Mouse (Mus musculus) neural tube, embryonic 13.5 days (tissue): ENCODE measurements around the gene Sp6. TPM values are rescaled to one million over a fixed set of nuclear protein-coding genes. Genes with fewer than 3 reads are reported as not detected.

Experiments
- ATAC-seq: fragments of 200-750 bp; cut with Nextera tagmentation; 2 replicates; pipeline ENCODE4 v1.8.0; 2017; ENCODE audit warnings: low read depth, mild to moderate bottlenecking, moderate TSS enrichment, moderate library complexity
- H3K27ac ChIP-seq: fragments of 300-500 bp; sonication (generic); replicated peaks from 2 replicates; pipeline ENCODE4 v1.5.1; 2015; ENCODE audit warnings: moderate library complexity, mild to moderate bottlenecking, inconsistent platforms
- H3K27me3 ChIP-seq: fragments of 300-500 bp; sonication (generic); 2 replicates; pipeline ENCODE4 v1.6.1; 2015; ENCODE audit warnings: mild to moderate bottlenecking, inconsistent platforms
- H3K36me3 ChIP-seq: fragments of 300-500 bp; sonication (generic); 2 replicates; pipeline ENCODE4 v1.6.1; 2015; ENCODE audit warnings: mild to moderate bottlenecking, inconsistent platforms
- H3K4me1 ChIP-seq: fragments of 300-500 bp; sonication (generic); replicated peaks from 2 replicates; pipeline ENCODE4 v1.6.1; 2015; ENCODE audit warnings: inconsistent platforms
- H3K4me2 ChIP-seq: fragments of 300-500 bp; sonication (generic); 2 replicates; pipeline ENCODE4 v1.6.1; 2015; ENCODE audit warnings: inconsistent platforms, mild to moderate bottlenecking, moderate library complexity
- H3K4me3 ChIP-seq: fragments of 300-500 bp; sonication (generic); 2 replicates; pipeline ENCODE4 v1.5.1; 2015; ENCODE audit warnings: mild to moderate bottlenecking, inconsistent platforms
- H3K9ac ChIP-seq: fragments of 300-500 bp; sonication (generic); 2 replicates; pipeline ENCODE4 v1.6.1; 2015; ENCODE audit warnings: moderate library complexity, mild to moderate bottlenecking, inconsistent platforms
- H3K9me3 ChIP-seq: fragments of 300-500 bp; sonication (generic); 2 replicates; pipeline ENCODE4 v1.6.1; 2016; ENCODE audit warnings: inconsistent platforms
- WGBS: fragments of 180-500 bp; shearing (Covaris S2); methylation state at CpG from one replicate; pipeline ENCODE4 v1.1.7; 2015; 5-methylcytosine and 5-hydroxymethylcytosine counted together
- polyA plus RNA-seq: library from polyadenylated mRNA; unstranded; fragments of >200 nt; fragmentation: Nextera tagmentation; extraction: Ambion mirVana; gene quantifications from 2 replicates; pipeline ENCODE4 v1.2.1, GENCODE M21; 2015

Sp6 gene
- polyA plus RNA-seq, result 0.17 and 0.29 TPM in 2 replicates

DNA sequence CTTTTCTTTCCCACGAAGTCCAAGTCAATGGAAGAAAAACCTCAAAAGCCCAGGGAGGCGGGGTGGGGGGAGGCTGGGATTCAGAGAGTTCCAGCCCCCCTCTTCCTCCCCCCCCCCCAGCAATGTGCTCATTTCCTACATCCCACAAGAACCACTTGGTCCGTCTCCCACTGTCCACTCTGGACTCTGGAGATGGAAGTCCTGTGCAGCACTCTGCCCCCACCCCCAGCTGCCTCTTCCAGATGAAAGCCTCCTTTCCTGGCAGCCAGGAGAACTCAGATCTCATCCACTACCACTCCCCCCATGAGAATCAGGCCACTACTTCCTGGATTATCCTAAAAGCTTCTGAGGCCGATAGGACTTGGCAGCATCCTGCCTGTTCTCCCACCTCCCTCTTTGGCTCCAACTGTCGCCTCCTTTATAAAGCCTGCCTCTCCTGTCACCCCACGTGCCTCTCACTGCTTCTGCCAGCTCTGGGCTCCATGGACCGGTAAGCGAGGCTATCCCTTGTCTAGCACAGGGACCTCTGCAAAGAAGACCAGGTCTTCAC, at the start of gene Sp6:
Sp6 (plus strand) TSS at position 274 of the 550 bp plus-strand sequence.
- peaks cover 4% of the 10 kb centered on the region; the same call in 1 of the 2 replicates for H3K4me1 ChIP-seq
- no peak within 1 kb of the TSS for H3K4me3 ChIP-seq
- H3K9me3 ChIP-seq, result no peaks in the 10 kb centered on the region
- 0 out of 2 replicates have a peak within 1 kb of the TSS, but pooled peaks have one; percentile 17 for H3K9ac ChIP-seq
- no peaks in the 10 kb centered on the region for H3K36me3 ChIP-seq
- no peak within 1 kb of the TSS for H3K4me2 ChIP-seq
- ATAC-seq, result no peak
- peaks cover 95% of the 10 kb centered on the region for H3K27me3 ChIP-seq
- no peak within 1 kb of the TSS for H3K27ac ChIP-seq
- 48% methylated on average over 8 of the region's 8 CpGs for WGBS

DNA sequence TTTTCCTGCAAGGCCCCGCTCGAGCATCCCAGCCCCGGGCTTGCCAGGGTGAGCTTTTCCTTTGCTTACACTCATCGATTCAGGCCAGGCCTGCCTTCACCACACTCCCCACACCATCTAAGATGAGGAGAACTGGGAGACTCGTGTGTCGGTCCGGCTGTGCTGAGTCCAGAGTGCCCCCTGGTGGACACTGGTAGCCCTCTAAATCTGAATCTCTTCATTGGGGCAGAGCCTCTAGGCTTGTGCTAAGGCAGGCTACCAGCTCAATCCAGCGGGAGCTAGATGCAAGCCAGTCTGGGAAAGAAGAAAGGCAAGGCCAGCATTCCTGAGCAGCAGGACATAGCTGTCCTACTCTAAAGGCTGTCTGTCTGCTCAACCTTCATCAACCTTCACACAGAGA, 49.6 kb upstream of the Sp6 start:
- no peak overlapping the region; the same call in 1 of the 2 replicates for H3K27ac ChIP-seq
- no peak overlapping the region for H3K4me3 ChIP-seq
- H3K36me3 ChIP-seq, result peaks cover 45% of the 10 kb centered on the region
- no peaks in the 10 kb centered on the region for H3K9me3 ChIP-seq
- ATAC-seq, result peak; percentile 61; the same call in 1 of the 2 replicates
- peaks cover 10% of the 10 kb centered on the region; the same call in 1 of the 2 replicates for H3K4me1 ChIP-seq
- no peak overlapping the region for H3K4me2 ChIP-seq
- H3K27me3 ChIP-seq, result no peaks in the 10 kb centered on the region
- peak overlapping the region; percentile 17; the same call in 1 of the 2 replicates for H3K9ac ChIP-seq
- WGBS, result 22% methylated on average over 8 of the region's 8 CpGs

DNA sequence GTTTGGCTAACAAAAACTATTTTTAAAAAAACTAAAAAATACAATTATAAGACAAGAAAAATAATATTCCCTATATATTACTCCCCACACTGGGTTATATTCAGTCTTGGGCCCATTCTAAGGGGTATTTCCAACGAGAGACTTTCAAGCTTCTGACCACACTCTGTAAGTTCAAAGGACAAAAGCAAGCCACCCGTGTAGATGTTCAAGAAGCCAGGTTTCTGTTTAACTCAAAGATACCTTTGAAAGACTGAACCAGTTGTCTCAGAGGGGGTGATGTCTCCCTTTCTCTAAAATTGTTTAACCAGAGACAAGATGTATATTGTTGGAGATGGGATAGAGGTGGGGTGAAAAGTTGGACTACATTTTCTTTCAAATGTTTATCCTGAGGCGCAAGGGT, 47.0 kb upstream of the Sp6 start:
- Histone ChIP-seq H3K27me3 (no peaks in the 10 kb centered on the region), H3K4me2 (no peak overlapping the region), H3K9me3 (no peaks in the 10 kb centered on the region), H3K36me3 (peaks cover 20% of the 10 kb centered on the region), H3K9ac (no peak overlapping the region), H3K27ac (no peak overlapping the region), H3K4me1 (peaks cover 26% of the 10 kb centered on the region), H3K4me3 (no peak overlapping the region)
- no peak for ATAC-seq
- 92% methylated on average over 3 of the region's 3 CpGs for WGBS

DNA sequence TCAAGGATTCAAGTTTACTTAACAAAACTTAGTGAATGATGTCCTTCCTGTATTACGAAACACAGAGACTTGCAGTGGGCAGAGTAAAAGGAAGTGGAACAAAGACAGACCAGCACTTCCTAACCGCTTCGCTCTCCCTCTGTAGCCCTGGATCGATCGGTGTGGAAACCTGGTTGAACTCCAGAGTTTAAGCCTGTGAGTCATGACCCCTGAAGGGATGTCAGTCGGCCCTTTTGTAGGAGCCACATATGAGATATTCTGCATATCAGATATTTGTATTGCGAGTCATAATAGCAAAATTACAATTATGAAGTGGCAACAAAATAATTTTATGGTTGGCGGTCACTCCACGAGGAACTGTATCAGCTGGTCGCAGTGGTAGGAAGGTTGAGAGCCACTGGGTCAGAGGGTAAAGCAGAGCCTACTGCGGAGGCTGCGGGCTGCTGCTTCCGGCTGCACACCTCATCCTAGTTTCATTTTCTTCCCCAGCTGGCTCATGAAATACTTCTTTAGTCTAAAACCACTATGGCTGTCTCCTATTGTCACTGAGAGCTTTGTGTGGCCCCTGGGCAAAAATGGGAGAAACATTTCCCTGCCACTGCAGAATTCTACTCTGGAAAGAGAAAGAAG, 46.2 kb upstream of the Sp6 start:
- Histone ChIP-seq H3K9me3 (no peaks in the 10 kb centered on the region), H3K27me3 (no peaks in the 10 kb centered on the region), H3K4me1 (peaks cover 30% of the 10 kb centered on the region), H3K4me3 (no peak overlapping the region), H3K9ac (0 out of 2 replicates have a peak overlapping the region, but pooled peaks have one; percentile 17), H3K36me3 (peaks cover 12% of the 10 kb centered on the region), H3K27ac (no peak overlapping the region; the same call in 1 of the 2 replicates), H3K4me2 (0 out of 2 replicates have a peak overlapping the region, but pooled peaks have one; percentile 1)
- ATAC-seq, result no peak
- WGBS, result 90% methylated on average over 13 of the region's 13 CpGs

DNA sequence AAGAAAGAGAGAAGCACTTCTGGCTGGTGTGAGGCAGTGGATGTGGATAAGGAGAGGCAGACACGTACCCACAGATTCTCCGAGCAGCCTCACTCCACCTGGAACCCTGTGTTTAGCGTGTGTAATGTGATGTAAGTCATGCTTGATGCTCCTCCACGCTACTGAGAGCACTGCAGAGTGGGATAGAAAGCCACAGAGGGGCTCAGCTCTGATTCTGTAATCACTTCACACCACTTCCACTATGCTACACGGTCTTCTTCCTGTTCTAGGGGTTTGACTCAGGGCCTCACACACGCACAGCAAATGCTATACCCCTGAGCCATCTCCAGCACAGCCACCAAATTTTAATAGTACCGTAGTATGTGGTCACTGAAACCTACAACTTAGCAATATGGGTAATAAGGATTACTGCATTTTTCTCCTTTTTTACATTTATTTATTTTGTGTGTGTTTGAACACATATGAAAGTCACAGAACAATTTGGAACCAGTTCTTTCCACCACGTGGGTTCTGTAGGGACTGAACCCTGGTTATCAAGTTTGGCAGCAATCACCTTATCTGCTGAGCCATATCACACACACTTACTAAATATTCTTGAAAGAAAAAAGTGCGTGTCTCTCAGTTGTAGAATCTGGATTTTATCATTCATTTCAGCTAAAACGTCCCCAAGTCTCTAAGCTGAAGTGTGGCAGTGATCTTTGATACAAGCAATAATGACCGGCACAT, 45.5 kb upstream of the Sp6 start:
- Histone ChIP-seq H3K4me2 (0 out of 2 replicates have a peak overlapping the region, but pooled peaks have one; percentile 1), H3K9ac (0 out of 2 replicates have a peak overlapping the region, but pooled peaks have one; percentile 17)
- no peak for ATAC-seq

DNA sequence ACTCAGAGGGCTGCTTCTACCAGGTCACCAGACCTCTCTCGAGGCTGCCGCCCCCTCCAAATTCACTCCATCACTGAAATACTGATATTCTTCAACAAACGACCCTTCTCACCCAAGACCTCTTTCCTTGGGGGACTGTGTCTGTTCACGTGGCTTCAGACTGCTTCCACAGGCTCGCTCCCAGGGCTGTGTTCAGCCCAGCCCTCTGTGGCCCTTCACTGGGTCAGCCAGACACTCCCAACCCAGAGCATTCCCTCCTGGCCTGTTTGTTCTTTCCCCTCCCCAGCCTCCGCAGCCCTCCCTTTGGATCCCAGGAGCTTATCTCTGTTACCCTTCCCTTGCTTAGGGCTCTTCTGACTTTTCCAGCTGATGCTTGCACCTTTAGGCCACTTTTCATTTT, 44.7 kb upstream of the Sp6 start:
- no peaks in the 10 kb centered on the region for H3K36me3 ChIP-seq
- ATAC-seq, result no peak
- no peaks in the 10 kb centered on the region for H3K9me3 ChIP-seq
- H3K27me3 ChIP-seq, result no peaks in the 10 kb centered on the region
- no peak overlapping the region for H3K4me2 ChIP-seq
- no peak overlapping the region for H3K4me3 ChIP-seq
- no peak overlapping the region for H3K9ac ChIP-seq
- peaks cover 38% of the 10 kb centered on the region for H3K4me1 ChIP-seq
- 74% methylated on average over 6 of the region's 6 CpGs for WGBS
- H3K27ac ChIP-seq, result no peak overlapping the region

More for the DNA sequence above, 45.5 kb upstream of the Sp6 start:
- Histone ChIP-seq H3K27ac (no peak overlapping the region; the same call in 1 of the 2 replicates), H3K9me3 (no peaks in the 10 kb centered on the region), H3K4me3 (no peak overlapping the region), H3K27me3 (no peaks in the 10 kb centered on the region), H3K4me1 (peaks cover 35% of the 10 kb centered on the region), H3K36me3 (peaks cover 5% of the 10 kb centered on the region)
- WGBS, result 92% methylated on average over 11 of the region's 11 CpGs

DNA sequence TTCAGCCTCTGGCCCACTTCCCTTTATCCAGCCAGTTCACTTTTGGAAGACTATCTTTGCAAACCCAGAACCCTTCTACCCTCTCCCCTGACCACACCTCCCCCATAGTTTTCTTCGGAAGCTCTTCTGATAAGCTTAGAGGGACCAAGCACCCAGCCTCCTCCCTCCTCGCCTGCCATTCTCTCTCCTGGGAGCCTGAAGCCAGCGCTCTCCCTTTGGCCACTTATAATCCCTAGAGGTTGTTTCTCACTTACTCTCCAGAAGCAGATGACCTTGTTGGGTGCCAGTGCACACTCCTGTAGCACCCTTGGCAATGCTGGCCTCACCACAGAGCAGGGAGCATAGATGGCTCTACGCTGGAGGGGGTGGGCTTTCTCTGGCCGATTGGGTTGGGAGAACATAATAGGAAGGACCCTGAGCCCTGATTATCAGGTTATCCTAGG, 43.9 kb upstream of the Sp6 start:
- Histone ChIP-seq H3K27ac (peak overlapping the region; percentile 49), H3K9ac (no peak overlapping the region), H3K27me3 (no peaks in the 10 kb centered on the region), H3K4me3 (no peak overlapping the region), H3K9me3 (no peaks in the 10 kb centered on the region), H3K4me1 (peaks cover 45% of the 10 kb centered on the region), H3K4me2 (no peak overlapping the region), H3K36me3 (no peaks in the 10 kb centered on the region)
- no peak for ATAC-seq
- WGBS, result 74% methylated on average over 5 of the region's 5 CpGs

DNA sequence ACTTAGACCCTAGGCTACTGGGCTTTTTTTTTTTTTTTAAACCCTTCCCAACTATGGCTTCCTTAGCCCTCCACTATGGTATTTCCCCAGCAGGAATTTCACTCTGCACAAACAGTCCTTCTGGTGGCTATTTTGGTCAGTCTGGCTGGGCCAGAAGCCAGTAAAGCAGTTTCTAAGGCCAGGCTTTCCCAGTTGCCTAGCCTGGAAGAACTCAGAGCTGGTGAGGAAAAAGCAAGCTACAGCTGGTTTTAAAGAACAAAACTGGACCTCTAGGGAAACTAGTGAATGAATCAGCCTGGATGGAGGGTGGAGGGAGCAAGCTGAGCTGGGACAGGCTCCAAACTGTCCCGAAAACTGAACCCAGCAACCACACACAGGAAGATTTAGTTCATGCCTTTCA, 43.4 kb upstream of the Sp6 start:
- no peaks in the 10 kb centered on the region for H3K36me3 ChIP-seq
- peak overlapping the region; percentile 49 for H3K27ac ChIP-seq
- ATAC-seq, result no peak
- peak overlapping the region; percentile 41; the same call in 1 of the 2 replicates for H3K9ac ChIP-seq
- no peaks in the 10 kb centered on the region for H3K9me3 ChIP-seq
- no peak overlapping the region for H3K4me3 ChIP-seq
- H3K4me2 ChIP-seq, result no peak overlapping the region
- H3K27me3 ChIP-seq, result no peaks in the 10 kb centered on the region
- peaks cover 45% of the 10 kb centered on the region for H3K4me1 ChIP-seq
- WGBS, result 79% methylated on average over 1 of the region's 1 CpGs

DNA sequence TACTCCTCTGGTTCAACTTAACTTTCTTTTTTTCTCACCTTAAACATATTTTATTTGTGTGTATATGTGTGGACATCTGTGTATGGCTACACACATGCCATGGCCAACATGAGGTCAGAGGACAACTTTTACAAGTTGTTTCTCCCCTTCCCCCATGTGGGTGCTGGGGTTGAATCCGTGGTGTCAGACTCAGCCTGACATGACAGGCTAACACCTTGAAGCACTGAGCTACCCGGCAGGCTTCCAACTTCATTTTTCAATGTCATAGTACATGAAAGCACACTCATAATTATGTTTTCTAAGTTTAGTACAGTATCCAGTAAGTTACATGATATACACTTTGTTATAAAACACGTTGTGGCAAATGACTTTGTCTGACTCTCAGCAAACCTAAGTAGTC, 42.9 kb upstream of the Sp6 start:
- Histone ChIP-seq H3K9me3 (no peaks in the 10 kb centered on the region), H3K27me3 (no peaks in the 10 kb centered on the region), H3K4me1 (peaks cover 50% of the 10 kb centered on the region), H3K4me3 (no peak overlapping the region), H3K27ac (0 out of 2 replicates have a peak overlapping the region, but pooled peaks have one; percentile 49), H3K9ac (no peak overlapping the region), H3K36me3 (no peaks in the 10 kb centered on the region), H3K4me2 (no peak overlapping the region)
- ATAC-seq, result no peak
- 86% methylated on average over 3 of the region's 3 CpGs for WGBS

DNA sequence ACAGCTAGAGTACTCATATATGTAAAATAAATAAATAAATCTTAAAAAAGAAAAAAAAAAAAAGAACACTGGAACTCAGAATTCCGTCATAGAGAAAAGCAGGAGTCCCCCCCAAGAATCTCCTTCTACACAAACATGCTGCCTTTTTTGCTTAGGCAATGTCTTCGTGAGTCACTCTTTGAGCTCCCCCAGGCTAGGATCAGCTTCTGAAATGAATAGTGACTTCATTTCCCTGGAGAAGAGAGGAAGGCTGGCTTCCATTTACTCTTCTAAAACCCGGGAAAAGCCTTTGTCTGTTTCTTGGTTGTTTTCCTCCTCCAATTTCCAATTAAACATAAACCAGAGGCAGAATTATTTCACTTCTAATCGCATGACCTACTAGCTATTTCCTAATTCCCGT, 40.3 kb upstream of the Sp6 start:
- H3K9ac ChIP-seq, result peak overlapping the region; percentile 51; the same call in 1 of the 2 replicates

DNA sequence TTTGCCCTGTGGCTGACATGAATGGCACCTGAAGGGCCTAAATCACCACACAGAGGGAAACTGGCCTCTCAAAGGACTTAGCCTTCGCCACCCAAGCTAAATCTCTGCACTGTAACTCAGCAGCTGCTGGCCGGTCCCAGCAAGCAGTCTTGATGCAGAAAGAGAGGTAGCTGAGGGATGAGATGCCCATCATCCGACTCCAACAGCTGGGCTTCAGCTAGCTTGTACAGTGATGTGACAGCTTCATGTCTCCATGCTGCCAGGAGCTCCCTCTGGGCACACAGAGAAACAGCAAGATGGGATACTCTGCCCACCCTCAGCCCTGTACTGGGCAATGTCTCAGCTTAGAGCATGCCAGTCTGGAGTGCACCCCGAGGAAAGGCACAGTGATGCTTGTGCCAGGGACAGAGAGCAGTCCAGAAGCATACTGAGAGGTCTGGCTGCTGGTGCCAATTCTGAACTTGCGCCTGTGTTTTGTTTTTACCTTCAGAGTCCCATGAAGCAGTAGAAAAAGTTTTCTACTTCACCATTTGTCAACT, 39.7 kb upstream of the Sp6 start:
- H3K27ac ChIP-seq, result peak overlapping the region; percentile 57
- H3K36me3 ChIP-seq, result no peaks in the 10 kb centered on the region
- no peak for ATAC-seq
- peak overlapping the region; percentile 51 for H3K9ac ChIP-seq
- 82% methylated on average over 5 of the region's 5 CpGs for WGBS
- peaks cover 65% of the 10 kb centered on the region for H3K4me1 ChIP-seq
- H3K4me2 ChIP-seq, result no peak overlapping the region
- H3K9me3 ChIP-seq, result no peaks in the 10 kb centered on the region
- H3K4me3 ChIP-seq, result no peak overlapping the region
- no peaks in the 10 kb centered on the region for H3K27me3 ChIP-seq

More for the DNA sequence above, 40.3 kb upstream of the Sp6 start:
- H3K27me3 ChIP-seq, result no peaks in the 10 kb centered on the region
- no peaks in the 10 kb centered on the region for H3K9me3 ChIP-seq
- no peak overlapping the region for H3K4me3 ChIP-seq
- 73% methylated on average over 5 of the region's 5 CpGs for WGBS
- H3K27ac ChIP-seq, result peak overlapping the region; percentile 57; the same call in 1 of the 2 replicates
- no peaks in the 10 kb centered on the region for H3K36me3 ChIP-seq
- no peak for ATAC-seq
- H3K4me1 ChIP-seq, result peaks cover 65% of the 10 kb centered on the region
- peak overlapping the region; percentile 1; the same call in 1 of the 2 replicates for H3K4me2 ChIP-seq

DNA sequence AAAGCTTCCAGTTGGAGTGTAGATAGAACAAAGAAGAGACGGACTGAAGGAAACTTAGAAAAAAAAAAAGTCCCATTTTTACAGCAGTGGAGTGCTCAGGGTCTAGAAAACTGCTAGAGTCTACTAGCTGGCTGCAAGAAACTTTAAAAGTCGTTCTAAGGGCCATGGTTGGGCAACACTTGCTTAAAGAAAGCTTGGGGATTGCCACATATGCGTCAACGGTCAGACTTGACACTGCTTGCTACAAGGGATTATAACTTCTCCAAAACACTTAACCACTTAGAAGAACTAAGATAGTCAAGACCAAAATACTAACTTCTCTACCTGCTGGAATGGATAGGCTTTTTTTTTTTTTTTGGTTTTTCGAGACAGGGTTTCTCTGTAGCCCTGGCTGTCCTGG, 38.4 kb upstream of the Sp6 start:
- whole genome bisulfite sequencing, result 88% methylated on average over 5 of the region's 5 CpGs
- peaks cover 58% of the 10 kb centered on the region for H3K4me1 ChIP-seq

More for the DNA sequence above, 38.4 kb upstream of the Sp6 start:
- H3K27me3 ChIP-seq, result no peaks in the 10 kb centered on the region
- H3K4me3 ChIP-seq, result no peak overlapping the region
- H3K36me3 ChIP-seq, result no peaks in the 10 kb centered on the region
- H3K9me3 ChIP-seq, result no peaks in the 10 kb centered on the region
- no peak overlapping the region for H3K27ac ChIP-seq
- H3K4me2 ChIP-seq, result no peak overlapping the region
- H3K9ac ChIP-seq, result no peak overlapping the region
- ATAC-seq, result no peak
